Mouse (Mus musculus) CD8-positive naive resting alpha-beta T cell, adult 2 months (primary cell): ENCODE results near the gene Gm21913.
"Not testable (repeated sequence)": the region's sequence is repeated elsewhere in the genome, so short reads cannot be mapped to it uniquely, and the experiment has no call there.

Experiments used
- DNase-seq, 2 experiments: peaks; one replicate each; pipeline ENCODE4 v3.0.0; 2022; ENCODE audit warnings: low read depth in 2 of 2, low spot score in 2 of 2

Gm21913 gene

DNA sequence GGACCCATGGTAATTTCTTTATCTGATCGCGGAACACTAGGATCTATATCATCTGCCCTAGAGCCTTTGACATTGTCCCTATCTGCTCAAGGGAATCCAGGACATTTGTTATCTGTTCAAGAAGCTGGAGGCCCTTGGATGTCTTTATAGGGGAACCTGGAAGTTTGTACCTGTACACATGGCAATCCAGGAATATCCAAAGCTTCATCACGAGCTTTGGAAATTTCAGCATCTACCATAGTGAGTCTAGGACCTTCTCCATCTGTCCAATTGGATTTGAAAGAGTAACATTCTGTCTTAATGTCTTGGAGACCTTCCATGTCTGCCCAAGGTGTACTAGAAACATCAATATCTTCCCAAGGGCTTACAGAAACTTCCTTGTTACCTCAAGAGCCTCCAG is at the start of gene Gm21913:
Gm21913 (plus strand) TSS at position 301 of the 400 bp plus-strand sequence.
- not testable (repeated sequence) for DNase-seq
